Mouse (Mus musculus) gastrocnemius, postnatal 4 days (tissue): Measurements from ENCODE around the gene Rwdd3. TPM values are rescaled to one million over a fixed set of nuclear protein-coding genes. Genes with fewer than 3 reads are reported as not detected.
A peak's percentile ranks its signal among the peaks of the same experiment; 100 is the strongest.

Source experiments
- DNase-seq, 2 experiments: peaks; one replicate each; pipeline ENCODE4 v3.0.0; 2021 to 2022; ENCODE audit warnings: low spot score in 2 of 2, mixed read lengths in 2 of 2
- long read RNA-seq, 2 experiments: library from polyadenylated mRNA; stranded (forward); transcript quantifications; one replicate each; pipeline ENCODE4 v2.0.0; 2021
- total RNA-seq, 2 experiments: library from RNA; stranded (reverse); gene quantifications; 2 replicates each; pipeline ENCODE4 v1.2.3; 2021

The Rwdd3 gene
- total RNA-seq: 1 to 10 TPM; 4.5 to 5.5 TPM
- long read RNA-seq, experiment 1, transcript Rwdd3-204 (5 exons, 1,484 nt): major isoform, 7 of 11 reads
- long read RNA-seq, experiment 1, partial matches to known transcripts: 0 of 11 reads
- long read RNA-seq, experiment 1, other reads (novel, unspliced or antisense): 4 of 11 reads
- long read RNA-seq, experiment 2, partial matches to known transcripts: 2 of 10 reads
- long read RNA-seq, experiment 2, other reads (novel, unspliced or antisense): 3 of 10 reads

DNA sequence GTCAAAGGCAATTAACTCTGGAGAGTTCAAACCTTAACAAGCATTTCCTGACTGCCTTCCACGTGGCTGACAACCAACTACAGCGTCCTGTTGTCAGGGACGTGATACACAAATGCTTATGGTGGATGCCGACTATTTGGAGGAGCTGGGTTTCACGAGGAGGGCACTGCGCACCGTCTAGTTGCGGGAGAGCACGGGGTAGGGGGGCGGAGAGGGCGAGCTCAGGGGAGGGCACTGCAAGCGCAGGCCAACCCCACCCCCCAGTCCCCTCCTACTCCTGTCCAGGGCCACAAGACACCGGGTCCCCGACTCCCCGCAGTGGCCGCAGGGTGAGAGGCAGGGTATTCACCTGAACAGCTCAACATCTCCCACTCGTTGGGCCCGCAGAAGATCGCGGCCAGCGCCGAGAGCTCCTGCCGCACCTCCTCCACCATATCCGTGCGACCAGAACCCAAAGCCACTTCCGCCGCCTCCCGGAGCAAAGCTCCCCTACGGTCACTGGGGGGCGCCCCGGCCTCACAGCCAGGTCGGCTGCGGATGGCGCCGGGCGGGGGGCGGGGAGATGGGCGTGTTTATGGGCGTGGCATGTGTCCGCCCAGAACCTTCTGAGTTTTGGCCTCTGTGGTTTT lies at the start of gene Rwdd3:
Rwdd3 (minus strand) TSS at position 453 of the 629 bp plus-strand sequence.
- peak; percentile 85 to 89 for DNase-seq

- DNase-seq: no peak
Measured at GRCm38 (mm10) chr3:121217011-121217410, 45.5 kb upstream of the Rwdd3 start.

- DNase-seq: no peak
Measured at GRCm38 (mm10) chr3:121213501-121213900, 42.0 kb upstream of the Rwdd3 start.

- no peak for DNase-seq
Measured at GRCm38 (mm10) chr3:121212156-121212555, 40.7 kb upstream of the Rwdd3 start.

DNA sequence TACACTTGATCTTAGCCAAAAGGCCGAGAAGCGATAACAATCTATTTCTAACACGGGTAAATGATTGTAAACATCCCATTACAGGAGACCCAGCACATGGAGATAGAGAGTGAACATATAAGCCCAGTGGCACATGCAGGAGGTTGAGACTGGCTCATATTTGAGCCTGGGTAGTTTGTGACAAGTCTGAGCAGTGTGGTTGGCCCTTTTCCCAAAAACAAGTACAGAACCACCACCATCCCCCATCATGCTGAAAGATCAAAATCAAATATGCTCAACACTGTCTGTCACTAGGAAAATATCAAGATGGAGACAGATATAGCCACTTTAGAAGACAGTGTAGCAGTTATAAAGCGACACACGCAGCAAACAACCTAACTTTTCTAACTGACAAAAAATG lies 37.5 kb upstream of the Rwdd3 start:
- no peak for DNase-seq

- no peak for DNase-seq
Measured at GRCm38 (mm10) chr3:121206202-121206882, 34.8 kb upstream of the Rwdd3 start.

DNA sequence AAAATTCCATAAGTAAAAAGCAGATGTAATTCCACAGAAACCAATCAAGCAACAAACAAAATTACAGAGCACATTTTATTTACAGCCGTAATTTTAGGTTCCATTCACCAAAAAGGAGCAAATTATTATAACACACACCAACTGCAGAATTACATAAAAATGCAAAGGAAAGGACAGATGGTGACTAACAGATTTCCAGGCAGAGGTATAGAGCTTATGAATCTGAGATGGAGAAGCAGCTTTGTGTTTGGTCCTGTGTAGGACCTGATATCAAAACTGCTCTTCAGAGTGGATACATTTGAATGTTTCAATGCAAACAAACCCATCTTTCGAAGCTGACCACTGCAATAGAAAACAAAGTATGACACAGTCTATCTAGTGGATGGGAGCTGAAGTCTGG lies 31.1 kb upstream of the Rwdd3 start:
- DNase-seq: no peak

DNA sequence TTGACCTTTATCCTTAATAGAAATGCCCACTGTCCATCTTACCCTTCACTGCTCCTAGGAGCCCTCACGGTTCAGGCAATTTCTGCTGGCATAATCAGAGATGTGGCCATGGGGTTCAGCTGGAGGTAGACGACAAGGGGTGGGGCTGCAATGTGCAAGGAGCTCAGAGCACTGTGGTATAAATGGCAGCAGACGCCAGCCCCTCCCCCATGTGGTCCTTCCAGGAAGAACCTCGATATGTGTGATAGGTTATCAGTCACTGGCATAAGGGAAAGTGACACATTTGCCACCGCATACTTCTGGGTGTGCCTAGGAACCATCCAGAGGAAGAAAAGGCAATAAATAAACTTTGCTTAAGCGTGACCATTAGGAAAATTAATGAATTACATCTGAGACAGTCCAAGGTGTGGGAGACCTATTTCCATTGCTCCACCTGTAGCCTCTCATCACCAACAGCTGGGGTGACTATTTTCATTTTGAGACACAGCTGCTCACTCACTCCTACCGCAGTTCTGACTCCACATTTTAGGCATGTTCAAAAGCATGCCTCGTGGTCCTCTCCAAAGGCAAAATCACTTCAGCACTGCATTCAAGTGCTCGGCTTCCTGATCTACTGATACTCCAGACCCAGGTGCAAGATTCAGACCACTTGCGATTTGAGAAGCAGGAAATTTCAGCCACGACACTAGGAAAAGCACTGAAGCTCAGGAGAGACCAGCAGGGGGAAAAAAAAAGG lies 29.7 kb upstream of the Rwdd3 start:
- no peak for DNase-seq

GRCm38 (mm10) chr3:121189199-121189598 lies 17.7 kb upstream of the Rwdd3 start:
- no peak for DNase-seq

DNA sequence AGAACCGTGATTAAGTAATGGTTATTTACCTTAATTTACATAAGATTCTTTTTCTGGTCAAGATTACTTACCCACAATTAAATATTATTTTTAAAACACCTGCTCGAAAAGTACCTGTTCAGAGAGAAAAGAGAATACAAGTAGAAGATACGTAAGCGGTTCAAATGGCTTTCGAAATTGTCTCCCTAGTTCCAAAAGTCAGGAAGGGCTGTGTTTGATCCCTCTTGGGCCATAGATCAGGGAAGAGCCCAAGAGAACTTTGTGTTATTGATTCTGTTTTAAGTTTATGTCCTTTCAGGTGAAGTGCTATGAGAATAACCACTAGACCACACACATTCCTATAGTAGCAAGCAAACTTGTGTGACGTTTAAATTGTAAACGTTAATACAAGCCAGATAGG lies 16.0 kb upstream of the Rwdd3 start:
- no peak for DNase-seq

GRCm38 (mm10) chr3:121186925-121187324 lies 15.4 kb upstream of the Rwdd3 start:
- no peak for DNase-seq

GRCm38 (mm10) chr3:121185197-121185596 lies 13.7 kb upstream of the Rwdd3 start:
- DNase-seq: no peak

DNA sequence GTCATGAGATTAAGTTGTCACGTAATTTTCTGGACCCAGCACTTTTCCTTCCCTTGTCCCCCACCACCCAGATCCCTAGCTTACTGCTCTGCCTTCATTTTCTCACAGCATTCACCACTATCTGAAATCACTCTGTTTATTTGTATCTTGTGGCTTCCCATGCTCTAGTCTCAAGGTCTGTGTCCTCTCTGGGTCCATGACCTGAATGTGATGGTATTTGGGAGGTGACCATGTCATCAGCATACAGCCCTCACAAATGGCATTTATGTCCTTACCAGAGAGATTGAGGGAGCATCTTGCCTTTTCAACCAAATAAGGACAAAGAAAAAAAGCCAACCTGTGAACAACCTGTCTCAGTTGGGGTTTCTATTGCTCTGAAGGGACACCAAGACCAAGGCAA lies 4.5 kb upstream of the Rwdd3 start:
- no peak for DNase-seq

DNA sequence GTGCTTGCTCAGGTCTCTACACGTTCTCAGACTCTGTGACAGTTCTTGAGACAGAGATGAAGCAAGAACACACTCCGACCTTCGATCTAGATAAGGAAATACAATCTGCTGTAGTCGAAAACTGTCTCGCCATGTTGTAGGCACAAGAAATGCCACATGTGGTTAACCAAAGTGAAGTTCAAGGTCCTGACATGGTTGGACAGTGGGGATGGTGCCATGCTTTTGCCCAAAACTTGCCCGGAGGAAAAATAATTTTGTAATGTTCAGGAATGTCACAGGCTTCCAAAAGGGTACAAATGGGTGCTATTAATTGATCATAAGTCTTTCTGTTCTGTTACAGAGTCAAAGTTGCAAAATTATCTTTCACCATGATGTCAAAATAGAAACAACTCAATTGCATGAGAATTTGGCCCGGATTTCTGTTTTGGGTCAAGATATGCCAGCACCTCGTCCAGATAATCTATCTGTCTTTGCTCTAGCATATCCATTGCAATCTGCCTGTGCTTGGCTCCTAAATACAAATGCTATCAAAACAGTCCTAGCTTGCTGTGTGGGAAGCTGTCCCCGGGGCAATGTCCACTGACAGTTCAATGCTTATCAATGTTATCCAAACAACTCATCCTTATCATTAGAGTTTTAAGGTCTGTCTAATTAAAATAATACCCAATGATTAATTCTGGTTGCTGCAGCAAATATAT lies 2.9 kb upstream of the Rwdd3 start:
- no peak for DNase-seq

DNA sequence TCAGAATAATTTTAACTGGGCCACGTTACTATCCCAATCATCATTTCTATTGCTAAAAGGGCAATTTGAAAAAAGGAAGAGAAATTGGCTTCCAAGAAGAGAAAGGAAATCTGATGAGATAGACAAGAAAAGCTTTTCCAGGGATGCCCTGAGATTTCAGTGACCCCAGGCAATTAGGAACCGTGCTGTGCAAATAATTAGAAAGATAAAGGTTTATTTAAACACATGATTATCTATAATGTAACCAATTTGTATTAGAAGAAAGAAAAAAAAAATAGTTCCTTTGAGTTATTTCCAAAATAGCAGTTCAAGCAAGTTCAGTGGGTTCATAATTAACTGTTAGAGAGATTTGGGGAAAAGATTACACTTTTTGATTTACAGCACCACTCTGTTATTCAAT lies 1.2 kb upstream of the Rwdd3 start:
- no peak for DNase-seq

DNA sequence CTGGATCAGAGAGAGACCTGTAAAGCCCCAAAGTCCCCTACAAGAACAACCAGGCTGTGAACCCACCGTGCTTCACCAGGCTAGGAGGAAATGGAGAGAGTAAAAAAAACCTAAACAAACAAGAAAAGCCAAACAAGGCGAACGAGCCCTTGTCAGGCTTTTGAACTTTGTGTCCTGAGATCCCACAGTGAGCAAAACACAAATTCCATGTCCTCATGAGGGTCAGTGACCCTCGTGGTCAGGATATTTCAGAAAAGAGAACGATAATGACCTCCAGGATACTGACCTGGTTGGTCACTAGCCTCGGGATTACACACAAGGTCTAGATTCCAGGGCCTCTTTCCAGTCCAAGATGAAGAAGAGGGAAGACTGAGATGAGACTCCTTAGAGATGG lies 374 bp upstream of the Rwdd3 start:
- DNase-seq: no peak

GRCm38 (mm10) chr3:121170631-121171030 lies 864 bp downstream of the Rwdd3 start:
- no peak for DNase-seq

GRCm38 (mm10) chr3:121169092-121169942 lies 2.2 kb downstream of the Rwdd3 start:
- no peak for DNase-seq

DNA sequence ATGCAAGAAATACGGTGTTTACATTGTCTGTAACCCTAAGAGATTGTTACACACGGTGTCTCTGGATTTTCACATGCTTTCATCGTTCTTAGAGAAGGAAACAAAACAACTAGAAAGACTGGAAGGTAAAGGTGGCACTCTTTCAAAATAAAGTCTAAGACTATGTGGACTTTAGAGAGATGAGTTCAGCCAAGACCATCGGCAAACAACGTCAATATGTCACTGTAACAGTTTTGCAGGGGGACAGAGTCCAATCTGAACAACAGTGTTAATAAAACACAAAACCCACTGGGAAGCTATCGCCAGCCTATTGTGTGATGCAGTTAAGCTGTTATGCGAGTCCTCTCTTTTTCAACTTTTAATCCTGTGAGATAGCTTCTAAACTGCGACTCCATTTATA lies 2.9 kb downstream of the Rwdd3 start:
- DNase-seq: no peak

DNA sequence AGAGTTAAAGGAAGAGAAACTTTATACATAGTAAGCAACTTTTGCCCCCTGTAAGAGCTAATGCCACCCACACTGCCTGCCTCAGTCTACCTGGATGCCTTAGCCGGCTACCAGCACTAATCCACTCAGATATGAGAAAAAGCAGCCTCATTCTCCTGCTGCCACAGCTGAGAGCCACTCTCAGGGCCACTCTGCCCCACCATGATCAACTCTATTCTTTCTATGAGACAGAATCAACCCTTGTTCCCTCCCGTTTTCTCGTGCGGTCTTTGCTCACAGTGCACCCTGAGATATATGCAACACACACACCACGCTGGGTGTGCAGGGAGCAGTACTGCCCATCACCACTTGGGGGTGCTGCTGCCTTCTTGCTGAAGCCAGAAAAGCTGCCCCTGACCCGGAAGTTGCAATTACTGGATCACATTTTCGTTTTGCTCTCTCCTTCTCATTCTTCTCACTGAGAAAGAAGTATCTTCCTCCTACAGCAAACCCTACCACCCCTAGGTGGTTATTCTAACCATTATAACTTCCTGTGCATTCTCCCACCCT lies 8.2 kb downstream of the Rwdd3 start:
- peak; percentile 23 to 35 for DNase-seq
